Mouse (Mus musculus) limb, embryonic 11.5 days (tissue): ENCODE measurements around the gene Gm10972. TPM values are rescaled to one million over a fixed set of nuclear protein-coding genes. Genes with fewer than 3 reads are reported as not detected.
"Not testable (repeated sequence)": the region's sequence is repeated elsewhere in the genome, so short reads cannot be mapped to it uniquely, and the experiment has no call there.

Experiments used
- ATAC-seq: fragments of 200-750 bp; cut with Nextera tagmentation; 2 replicates; pipeline ENCODE4 v1.8.0; 2017; ENCODE audit warnings: low read depth; ENCODE audit not compliant: insufficient number of reproducible peaks, low FRiP score, low TSS enrichment
- DNase-seq: peaks from one replicate; pipeline ENCODE4 v3.0.0-alpha.2; 2015; ENCODE audit warnings: low spot score
- H3K27ac ChIP-seq: fragments of 300-500 bp; sonication (generic); replicated peaks from 2 replicates; pipeline ENCODE4 v1.5.1; 2014; ENCODE audit warnings: low read depth, mild to moderate bottlenecking, low read length
- H3K27me3 ChIP-seq: fragments of 300-500 bp; sonication (generic); 2 replicates; pipeline ENCODE4 v1.6.1; 2014; ENCODE audit warnings: mild to moderate bottlenecking, low read length, mixed read lengths; ENCODE audit not compliant: control insufficient read depth, insufficient read depth
- H3K36me3 ChIP-seq: fragments of 300-500 bp; sonication (generic); 2 replicates; pipeline ENCODE4 v1.6.1; 2014; ENCODE audit warnings: mild to moderate bottlenecking, low read length, moderate library complexity, mixed read lengths; ENCODE audit not compliant: control insufficient read depth, insufficient read depth
- H3K4me1 ChIP-seq: fragments of 300-500 bp; sonication (generic); 2 replicates; pipeline ENCODE4 v1.6.1; 2014; ENCODE audit warnings: low read length, mixed read lengths; ENCODE audit not compliant: control insufficient read depth, insufficient read depth
- H3K4me2 ChIP-seq: fragments of 300-500 bp; sonication (generic); 2 replicates; pipeline ENCODE4 v1.6.1; 2014; ENCODE audit warnings: low read depth, mild to moderate bottlenecking, moderate library complexity; ENCODE audit not compliant: severe bottlenecking
- H3K4me3 ChIP-seq: fragments of 300-500 bp; sonication (generic); 2 replicates; pipeline ENCODE4 v1.5.1; 2014; ENCODE audit warnings: low read depth, low read length
- H3K9ac ChIP-seq: fragments of 300-500 bp; sonication (generic); 2 replicates; pipeline ENCODE4 v1.6.1; 2014; ENCODE audit warnings: mild to moderate bottlenecking, low read length
- H3K9me3 ChIP-seq: fragments of 300-500 bp; sonication (generic); 2 replicates; pipeline ENCODE4 v1.6.1; 2016; ENCODE audit warnings: low read length; ENCODE audit not compliant: control insufficient read depth
- WGBS: fragments of 180-500 bp; shearing (Covaris S2); extraction: QIAGEN DNeasy Blood & Tissue Kit; methylation state at CpG from one replicate; pipeline ENCODE4 v1.1.7; 2014; 5-methylcytosine and 5-hydroxymethylcytosine counted together
- polyA plus RNA-seq: library from polyadenylated mRNA; unstranded; fragments of >200 nt; fragmentation: Nextera tagmentation; extraction: Ambion mirVana; gene quantifications from 2 replicates; pipeline ENCODE4 v1.2.1, GENCODE M21; 2014

The Gm10972 gene
- polyA plus RNA-seq, 1 experiment from 2014 or later: not detected

DNA sequence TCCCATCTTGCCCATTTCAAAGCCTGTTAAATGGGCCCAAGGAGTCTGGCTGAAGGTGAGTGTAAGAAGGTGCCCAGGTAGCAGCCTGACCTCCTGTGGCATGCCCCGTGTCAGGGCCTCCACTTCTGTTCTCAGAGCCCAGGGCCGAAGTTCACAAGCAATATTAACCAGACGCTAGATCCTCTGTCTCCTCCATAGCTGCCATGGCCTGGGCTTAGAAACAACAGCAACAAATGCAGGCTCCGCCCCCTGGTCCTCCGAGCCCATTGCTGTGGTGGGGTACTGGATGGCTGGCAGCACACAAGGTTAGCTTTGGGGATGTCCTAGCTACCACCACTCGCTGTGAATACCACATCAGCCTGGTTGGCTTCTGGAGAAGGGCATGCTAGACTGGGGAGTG, 47.2 kb downstream of the Gm10972 start:
- WGBS: 59% methylated on average over 6 of the region's 6 CpGs
- H3K9ac ChIP-seq, H3K36me3 ChIP-seq, H3K4me2 ChIP-seq, H3K4me1 ChIP-seq, H3K9me3 ChIP-seq, H3K27ac ChIP-seq, H3K27me3 ChIP-seq, H3K4me3 ChIP-seq, DNase-seq, ATAC-seq: not testable (repeated sequence)

DNA sequence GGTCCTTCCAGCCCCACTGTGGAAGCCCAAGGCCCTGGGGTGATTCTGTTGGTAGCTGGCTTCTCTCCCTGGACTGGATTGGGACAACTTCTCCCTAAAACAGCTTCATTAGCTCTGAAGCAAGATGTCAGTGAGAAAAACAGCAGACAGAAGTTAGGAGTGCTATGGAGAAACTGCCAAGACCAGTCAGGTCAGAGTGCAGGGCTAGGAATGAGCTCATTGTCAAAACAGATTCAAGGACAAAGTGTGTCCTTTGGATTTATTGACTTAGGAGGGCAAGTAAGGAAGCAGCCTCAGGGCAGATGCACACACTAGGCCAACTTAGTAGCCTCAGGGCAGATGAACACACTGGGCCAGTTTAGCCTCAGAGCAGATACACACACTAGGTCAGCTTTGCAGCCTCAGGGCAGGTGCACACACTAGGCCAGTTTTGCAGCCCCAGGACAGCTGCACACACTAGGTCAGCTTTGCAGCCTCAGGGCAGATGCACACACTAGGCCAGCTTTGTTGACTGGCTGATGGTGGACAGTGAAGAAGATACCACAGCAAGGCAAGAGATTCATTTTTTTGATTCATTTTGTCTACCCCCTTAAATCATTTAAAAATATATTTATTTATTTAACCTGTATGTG, 47.8 kb downstream of the Gm10972 start:
- H3K9ac ChIP-seq: no peak overlapping the region
- no peak overlapping the region for H3K4me3 ChIP-seq
- H3K36me3 ChIP-seq: no peaks in the 10 kb centered on the region
- H3K4me1 ChIP-seq: peaks cover 5% of the 10 kb centered on the region; the same call in 1 of the 2 replicates
- ATAC-seq (no peak), DNase-seq (no peak)
- no peak overlapping the region for H3K4me2 ChIP-seq
- no peaks in the 10 kb centered on the region for H3K27me3 ChIP-seq
- no peaks in the 10 kb centered on the region for H3K9me3 ChIP-seq
- no peak overlapping the region for H3K27ac ChIP-seq

DNA sequence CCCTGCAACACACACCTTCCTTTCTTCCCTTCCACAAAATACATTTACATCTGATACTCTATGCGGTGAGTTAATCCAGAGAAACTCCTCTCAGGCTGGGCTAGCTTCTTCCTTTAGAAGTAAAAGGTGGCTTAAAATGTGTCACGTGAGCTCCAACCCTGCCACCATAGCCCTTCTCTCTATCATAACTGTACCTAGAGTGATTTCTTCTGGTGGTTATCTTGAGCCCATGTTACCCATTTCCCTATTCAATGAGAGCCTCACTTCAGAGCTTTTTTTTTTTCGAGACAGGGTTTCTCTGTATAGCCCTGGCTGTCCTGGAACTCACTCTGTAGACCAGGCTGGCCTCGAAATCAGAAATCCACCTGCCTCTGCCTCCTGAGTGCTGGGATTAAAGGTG, 48.8 kb downstream of the Gm10972 start:
- WGBS: 92% methylated on average over 4 of the region's 4 CpGs
- not testable (repeated sequence) for H3K4me3 ChIP-seq, H3K4me1 ChIP-seq, H3K27ac ChIP-seq, H3K9ac ChIP-seq, H3K9me3 ChIP-seq, H3K36me3 ChIP-seq, DNase-seq, H3K4me2 ChIP-seq, H3K27me3 ChIP-seq, ATAC-seq

Other genes starting within 250 kb of the Gm10972 start
- not detected in 2 replicates for gene Lingo4, start 244.6 kb upstream of the Gm10972 start, polyA plus RNA-seq
- gene Tdrkh, start 229.8 kb upstream of the Gm10972 start, polyA plus RNA-seq: 8.5 and 8.7 TPM in 2 replicates
- 68.0 and 75.2 TPM in 2 replicates for gene Mrpl9, start 199.8 kb upstream of the Gm10972 start, polyA plus RNA-seq
- gene Oaz3, start 199.2 kb upstream of the Gm10972 start, polyA plus RNA-seq: 0.31 and 0.36 TPM in 2 replicates
- 0.68 and 0.88 TPM in 2 replicates for gene Celf3, start 164.8 kb upstream of the Gm10972 start, polyA plus RNA-seq
- gene Riiad1, start 162.8 kb upstream of the Gm10972 start, polyA plus RNA-seq: 1.0 and 1.6 TPM in 2 replicates
- gene Snx27, start 60.4 kb upstream of the Gm10972 start, polyA plus RNA-seq: 35.1 and 35.9 TPM in 2 replicates
- gene Tuft1, start 15.8 kb downstream of the Gm10972 start, polyA plus RNA-seq: 4.0 and 4.7 TPM in 2 replicates
- 0.18 and 1.1 TPM in 2 replicates for gene Selenbp2, start 50.4 kb downstream of the Gm10972 start, polyA plus RNA-seq
- gene Cgn, start 143.4 kb downstream of the Gm10972 start, polyA plus RNA-seq: 3.7 and 4.8 TPM in 2 replicates
- 25.6 and 26.3 TPM in 2 replicates for gene Pogz, start 194.5 kb downstream of the Gm10972 start, polyA plus RNA-seq
- 353 and 388 TPM in 2 replicates for gene Psmb4, start 243.8 kb downstream of the Gm10972 start, polyA plus RNA-seq